Mouse (Mus musculus) cerebral cortex, adult 2 months (tissue): ENCODE data around the gene Chst12.

ENCODE experiments used
- WGBS: fragments of 180-500 bp; shearing (Covaris S2); methylation state at CpG from one replicate; pipeline ENCODE4 v1.1.7; 2018; 5-methylcytosine and 5-hydroxymethylcytosine counted together

Gene Chst12

DNA sequence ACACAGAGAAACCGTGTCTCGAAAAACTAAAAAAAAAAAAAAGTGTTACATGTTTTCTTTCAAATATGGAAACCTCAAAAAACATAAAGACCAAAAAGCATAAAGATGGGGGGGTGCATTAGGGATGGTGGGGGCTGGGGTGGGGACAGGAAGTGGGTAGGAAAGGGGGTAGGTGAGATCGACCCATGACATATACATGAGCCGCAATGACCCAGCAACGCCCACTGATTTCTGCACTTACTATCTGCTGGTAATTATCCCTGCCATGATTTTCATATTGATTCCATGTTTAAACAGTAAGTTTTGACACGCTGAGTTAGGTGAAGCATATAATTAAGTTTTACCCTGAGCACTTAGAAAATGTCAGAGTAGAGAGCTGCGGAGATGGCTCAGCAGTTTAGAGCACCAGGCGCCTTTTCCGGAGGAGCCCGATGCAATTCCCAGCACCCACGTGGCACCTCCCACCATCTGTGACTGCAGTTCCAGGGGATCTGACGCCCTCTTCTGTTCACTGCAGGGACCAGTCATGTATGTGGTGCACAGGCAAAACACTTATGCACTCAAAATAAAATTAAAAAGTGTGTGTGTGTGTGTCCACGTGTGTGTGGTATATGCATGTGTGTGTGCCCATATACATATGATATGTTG is 65.0 kb downstream of the Chst12 start:
- 68% methylated on average over 13 of the region's 13 CpGs for WGBS

GRCm38 (mm10) chr5:140571201-140571600 is 65.9 kb downstream of the Chst12 start:
- WGBS, result 84% methylated on average over 4 of the region's 4 CpGs

- WGBS, result 36% methylated on average over 10 of the region's 10 CpGs
Measured at GRCm38 (mm10) chr5:140571673-140572072, 66.3 kb downstream of the Chst12 start.

DNA sequence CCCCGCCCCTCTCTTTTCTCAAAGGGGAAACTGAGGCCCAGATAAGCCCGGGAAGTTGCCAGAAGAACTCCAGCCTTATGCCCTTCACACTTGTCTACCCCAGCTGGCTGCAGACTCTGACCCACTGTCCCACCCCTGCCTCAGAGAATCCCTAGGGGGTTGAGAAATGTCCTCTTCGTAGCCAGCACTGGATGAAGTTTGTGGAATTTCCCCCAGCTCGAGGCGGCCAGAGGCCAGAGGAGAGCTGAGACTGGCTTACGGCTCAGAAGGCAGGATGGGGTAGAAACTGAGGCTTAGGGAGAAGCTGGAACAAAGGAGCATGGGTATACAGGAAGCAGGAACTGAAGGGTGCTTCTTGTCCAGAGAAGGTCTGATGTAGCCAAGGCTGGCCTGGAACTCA is 67.3 kb downstream of the Chst12 start:
- 91% methylated on average over 6 of the region's 6 CpGs for WGBS
